Mouse (Mus musculus) testis, adult 2 months (tissue): Measurements from ENCODE around the gene Ssna1. TPM values are rescaled to one million over a fixed set of nuclear protein-coding genes. Genes with fewer than 3 reads are reported as not detected.

Source experiments
- H3K27ac ChIP-seq: fragments of 200-500 bp; 2 replicates; pipeline ENCODE4 v1.5.1; 2012; ENCODE audit warnings: low read depth, low read length; ENCODE audit not compliant: control insufficient read depth, insufficient read depth
- H3K27me3 ChIP-seq: fragments of 200-500 bp; 2 replicates; pipeline ENCODE4 v1.6.1; 2012; ENCODE audit warnings: mild to moderate bottlenecking, low read length, moderate library complexity; ENCODE audit not compliant: control insufficient read depth, insufficient read depth
- H3K36me3 ChIP-seq: fragments of 200-500 bp; 2 replicates; pipeline ENCODE4 v1.6.1; 2012; ENCODE audit warnings: mild to moderate bottlenecking, low read length; ENCODE audit not compliant: control insufficient read depth, insufficient read depth
- H3K4me1 ChIP-seq: fragments of 200-500 bp; 2 replicates; pipeline ENCODE4 v1.6.1; 2012; ENCODE audit warnings: low read length; ENCODE audit not compliant: control insufficient read depth, insufficient read depth
- H3K4me3 ChIP-seq: fragments of 200-500 bp; 2 replicates; pipeline ENCODE4 v1.5.1; 2012; ENCODE audit warnings: low read depth, mild to moderate bottlenecking, low read length, moderate library complexity, mixed read lengths; ENCODE audit not compliant: control insufficient read depth
- CTCF ChIP-seq: fragments of 200-500 bp; IDR thresholded peaks from 2 replicates; pipeline ENCODE4 v1.5.1; 2012; ENCODE audit warnings: low read depth, mild to moderate bottlenecking, inconsistent platforms, low read length, moderate library complexity; ENCODE audit not compliant: control insufficient read depth, insufficient read depth, insufficient replicate concordance
- POLR2A ChIP-seq: fragments of 200-500 bp; IDR thresholded peaks from 2 replicates; pipeline ENCODE4 v1.6.1; 2012; ENCODE audit warnings: low read depth, mild to moderate bottlenecking, inconsistent platforms, low read length, moderate library complexity; ENCODE audit not compliant: control insufficient read depth
- polyA plus RNA-seq: library from polyadenylated mRNA; depleted of rRNA; stranded (reverse); fragments of >200 nt; gene quantifications from 2 replicates; pipeline ENCODE4 v1.2.3, GENCODE M21; 2012

Ssna1 gene
- polyA plus RNA-seq, 1 experiment = 54.9 TPM

GRCm38 (mm10) chr2:25267746-25268309 lies 4.4 kb downstream of the Ssna1 start:
- Histone ChIP-seq H3K4me1 (peaks cover 24% of the 10 kb centered on the region), H3K36me3 (no peaks in the 10 kb centered on the region; the same call in 1 of the 2 replicates), H3K27me3 (no peaks in the 10 kb centered on the region), H3K4me3 (no peak overlapping the region), H3K27ac (no peak overlapping the region)
- TF ChIP-seq POLR2A = no peak
- no peak for TF ChIP-seq CTCF

DNA sequence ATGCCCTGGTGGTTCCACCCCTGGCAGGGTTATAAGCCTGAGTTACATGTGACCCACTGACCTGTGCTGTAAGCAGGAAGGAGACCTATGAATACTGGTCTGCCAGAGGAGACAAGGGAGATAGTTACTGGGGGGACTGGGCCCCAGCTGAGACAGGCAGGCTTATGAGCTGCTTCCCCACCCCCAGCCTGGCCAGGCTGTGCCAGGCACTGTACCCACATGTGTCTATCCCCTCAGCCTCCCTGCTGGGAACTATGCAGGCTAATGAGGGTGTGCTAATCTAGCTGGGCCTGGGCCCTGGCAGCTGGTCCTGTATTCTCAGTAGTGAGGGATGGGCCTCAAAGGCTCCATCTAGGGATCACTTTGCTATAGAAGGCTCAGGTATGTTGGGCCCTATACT lies 5.0 kb downstream of the Ssna1 start:
- Histone ChIP-seq H3K4me1 (peaks cover 22% of the 10 kb centered on the region), H3K36me3 (no peaks in the 10 kb centered on the region; the same call in 1 of the 2 replicates), H3K27me3 (no peaks in the 10 kb centered on the region), H3K27ac (no peak overlapping the region), H3K4me3 (no peak overlapping the region)
- TF ChIP-seq POLR2A (no peak), CTCF (no peak)

DNA sequence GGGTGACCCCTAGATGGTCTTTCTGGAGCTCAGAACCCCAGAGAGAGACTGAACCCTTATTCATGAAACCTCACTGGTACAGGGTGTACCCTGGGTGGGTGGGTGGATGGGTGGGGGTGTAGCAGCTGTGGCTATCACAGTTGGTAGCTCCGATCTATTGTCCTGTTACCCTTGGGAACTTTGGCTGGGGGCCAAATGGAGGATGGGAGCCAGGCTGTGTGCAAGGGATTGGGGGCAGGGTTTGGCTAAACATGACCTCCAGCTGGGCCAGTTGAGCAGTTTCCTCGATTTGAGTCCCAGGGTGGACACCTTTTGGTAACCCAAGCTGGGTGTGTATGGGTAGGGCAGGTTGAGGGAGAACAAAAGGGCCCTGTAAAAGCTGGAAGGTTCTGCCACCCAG lies 5.5 kb downstream of the Ssna1 start:
- peaks cover 25% of the 10 kb centered on the region for H3K4me1 ChIP-seq
- H3K27ac ChIP-seq = no peak overlapping the region
- no peak overlapping the region for H3K4me3 ChIP-seq
- H3K36me3 ChIP-seq = no peaks in the 10 kb centered on the region; the same call in 1 of the 2 replicates
- TF ChIP-seq POLR2A = no peak
- TF ChIP-seq CTCF = no peak
- H3K27me3 ChIP-seq = no peaks in the 10 kb centered on the region

GRCm38 (mm10) chr2:25265897-25266656 lies 6.2 kb downstream of the Ssna1 start:
- Histone ChIP-seq H3K4me3 (peak overlapping the region; percentile 47), H3K27me3 (no peaks in the 10 kb centered on the region), H3K36me3 (no peaks in the 10 kb centered on the region; the same call in 1 of the 2 replicates), H3K4me1 (peaks cover 24% of the 10 kb centered on the region), H3K27ac (no peak overlapping the region)
- TF ChIP-seq POLR2A (no peak), CTCF (no peak)

- no peak overlapping the region for H3K27ac ChIP-seq
- peak overlapping the region; percentile 91 for H3K4me3 ChIP-seq
- TF ChIP-seq CTCF = no peak
- no peak for TF ChIP-seq POLR2A
- H3K4me1 ChIP-seq = peaks cover 24% of the 10 kb centered on the region
- no peaks in the 10 kb centered on the region; the same call in 1 of the 2 replicates for H3K36me3 ChIP-seq
- no peaks in the 10 kb centered on the region for H3K27me3 ChIP-seq
Measured at GRCm38 (mm10) chr2:25264851-25265250, 7.4 kb downstream of the Ssna1 start.

DNA sequence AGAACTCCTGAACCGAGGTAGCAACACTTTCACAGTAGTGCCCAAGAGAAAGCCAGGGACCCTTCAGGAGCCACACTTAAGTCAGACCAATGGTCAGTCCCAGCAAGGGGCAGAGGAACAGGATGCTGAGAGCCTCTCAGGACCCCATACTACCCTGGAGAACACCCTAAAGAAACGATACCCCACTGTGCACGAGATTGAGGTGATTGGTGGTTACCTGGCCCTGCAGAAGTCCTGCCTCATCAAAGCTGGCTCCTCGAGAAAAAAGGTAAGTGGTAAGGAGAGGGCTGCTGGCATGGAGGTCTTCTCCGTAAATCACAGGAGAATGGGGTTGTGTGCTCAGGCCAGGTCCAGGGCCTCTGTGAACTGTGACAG lies 8.0 kb downstream of the Ssna1 start:
- TF ChIP-seq POLR2A = no peak
- no peak for TF ChIP-seq CTCF
- Histone ChIP-seq H3K4me3 (peak overlapping the region; percentile 91), H3K4me1 (peaks cover 24% of the 10 kb centered on the region), H3K27ac (peak overlapping the region; percentile 41; the same call in 1 of the 2 replicates), H3K27me3 (no peaks in the 10 kb centered on the region), H3K36me3 (no peaks in the 10 kb centered on the region; the same call in 1 of the 2 replicates)

- Histone ChIP-seq H3K27me3 (no peaks in the 10 kb centered on the region), H3K27ac (peak overlapping the region; percentile 51), H3K36me3 (no peaks in the 10 kb centered on the region; the same call in 1 of the 2 replicates), H3K4me1 (peaks cover 24% of the 10 kb centered on the region), H3K4me3 (peak overlapping the region; percentile 91)
- TF ChIP-seq CTCF (no peak), POLR2A (no peak)
Measured at GRCm38 (mm10) chr2:25263623-25264285, 8.5 kb downstream of the Ssna1 start.
